Mouse (Mus musculus): ENCODE data around the gene Atl2.

GRCm38 (mm10) chr17:79944851-79945250 is 48.9 kb upstream of the Atl2 start:
- TF ChIP-seq CTCF (IDR thresholded peaks at IDR 0.05; ENCODE audit: low read depth) (no peak), EP300 (IDR thresholded peaks at IDR 0.05; ENCODE audit: low read depth) (no peak)
